Mouse (Mus musculus) embryo, embryonic 10 days (tissue): ENCODE data around the gene Pex5l.

Experiments
- DNase-seq: peaks from one replicate; pipeline ENCODE4 v3.0.0-alpha.2; 2015; ENCODE audit warnings: low spot score

The Pex5l gene

DNA sequence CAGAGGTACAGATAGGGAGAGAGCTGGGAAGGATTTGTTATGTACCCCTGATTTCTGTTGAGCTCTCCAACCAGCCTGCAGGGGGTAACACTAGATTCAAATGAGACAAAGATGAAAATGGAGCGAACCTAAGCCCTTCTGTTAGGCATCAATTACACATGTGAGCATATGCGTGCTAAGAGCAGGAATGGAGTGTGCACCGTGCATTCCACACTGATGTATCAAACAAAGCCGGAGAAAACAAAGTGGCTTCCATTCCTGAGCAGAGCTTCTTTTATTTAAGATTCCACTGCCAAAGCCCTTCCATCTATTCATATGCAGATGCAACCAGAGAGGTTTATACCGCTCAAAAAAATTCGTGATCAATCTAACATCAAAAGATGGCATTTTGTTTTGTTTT, 79.5 kb downstream of the Pex5l start:
- DNase-seq, result no peak

DNA sequence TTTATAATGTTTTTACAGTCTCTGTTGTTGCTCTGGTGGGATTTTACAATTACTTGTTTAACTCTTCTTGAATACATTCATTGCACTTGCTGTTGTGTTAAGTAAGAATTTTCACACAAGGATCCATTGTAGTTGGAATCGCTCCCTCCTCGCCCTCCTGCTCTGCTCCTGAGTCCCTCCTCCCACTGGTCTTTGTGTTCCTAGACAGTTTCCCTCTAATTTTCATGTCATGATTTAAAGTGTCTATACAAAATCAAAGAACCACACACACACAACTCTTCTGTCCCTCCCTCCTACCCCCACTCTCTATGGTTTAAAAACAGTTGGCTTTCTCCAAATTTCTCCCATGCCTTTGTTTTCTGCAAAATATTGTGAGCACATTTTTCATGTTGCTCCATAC, 81.6 kb downstream of the Pex5l start:
- DNase-seq, result no peak

DNA sequence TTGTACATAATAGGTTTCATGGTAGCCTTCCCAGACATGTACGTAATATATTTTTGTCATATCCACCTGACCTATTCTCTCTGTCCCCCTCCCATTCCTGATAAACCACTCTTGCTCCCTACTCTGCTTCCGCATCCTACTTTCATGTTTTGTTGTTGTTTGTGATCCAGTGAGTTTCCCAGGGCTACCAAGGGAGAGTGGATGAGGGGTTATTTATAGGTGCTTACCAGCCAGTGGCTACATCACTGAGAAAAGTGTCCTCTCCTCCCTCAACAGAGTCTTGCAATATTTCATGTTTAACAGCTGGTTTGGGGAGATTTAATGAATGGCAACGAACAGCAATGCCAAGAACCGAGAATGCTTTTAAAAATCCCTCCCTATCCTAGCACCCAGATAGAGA, 82.0 kb downstream of the Pex5l start:
- no peak for DNase-seq

DNA sequence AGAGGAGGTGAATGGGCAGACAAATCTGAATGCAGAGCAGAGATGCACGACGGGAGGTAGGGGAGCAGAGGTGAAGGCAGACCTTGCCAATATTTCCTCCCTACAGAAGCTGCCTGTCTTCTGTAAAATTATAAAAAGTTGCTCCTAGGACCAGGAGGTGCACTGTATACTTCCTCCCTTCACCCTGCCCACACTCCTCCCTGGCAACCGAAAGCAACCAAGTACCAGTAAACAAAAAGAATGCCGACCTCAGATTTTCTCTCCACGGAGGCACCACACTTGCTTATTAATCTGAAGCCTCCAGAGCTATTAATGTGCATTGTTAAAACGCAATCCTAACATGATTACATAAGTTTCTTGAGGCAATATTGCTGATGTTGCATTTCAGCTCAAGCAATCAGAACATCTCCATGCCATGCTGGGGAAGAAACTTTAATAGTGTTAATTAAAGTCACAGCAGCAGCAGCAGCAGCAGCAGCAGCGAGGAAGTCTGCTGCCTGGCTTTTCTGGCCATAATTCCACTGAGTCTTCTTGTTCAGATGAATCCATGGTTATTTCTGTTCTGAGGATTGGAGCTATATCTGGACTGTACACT, 82.6 kb downstream of the Pex5l start:
- DNase-seq, result no peak

DNA sequence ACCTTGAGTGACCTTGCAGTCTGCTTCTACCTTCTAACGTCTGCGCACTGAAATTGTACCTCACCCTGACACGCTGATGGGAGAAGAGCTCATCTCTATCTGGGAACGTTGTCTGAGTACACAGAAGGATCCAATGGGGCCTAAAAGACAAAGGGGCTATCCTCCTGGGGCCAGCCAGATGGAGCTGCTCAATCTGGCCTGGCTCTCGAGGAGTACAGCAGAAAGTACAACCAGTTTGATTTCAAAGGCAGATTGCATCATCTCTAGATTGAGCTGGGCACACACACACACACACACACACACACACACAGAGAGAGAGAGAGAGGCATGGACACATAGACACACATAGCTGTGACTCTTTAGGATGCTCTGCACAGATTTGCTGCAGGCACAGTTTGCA, 94.7 kb downstream of the Pex5l start:
- no peak for DNase-seq

DNA sequence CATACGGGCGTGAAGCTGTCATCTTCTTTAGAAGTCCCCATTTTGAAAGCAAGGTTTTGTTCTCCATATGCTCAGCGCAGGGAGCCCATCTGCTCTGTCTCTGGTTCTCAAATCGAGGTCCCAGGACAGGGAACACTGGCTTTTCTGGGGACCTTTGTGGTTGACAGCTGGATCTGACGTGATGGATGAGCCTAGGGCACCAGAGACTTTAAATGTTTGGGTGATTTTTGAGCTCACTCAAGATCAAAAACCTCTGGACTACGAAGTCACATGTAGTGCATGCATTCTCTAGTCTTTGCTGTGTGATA, 98.3 kb downstream of the Pex5l start:
- no peak for DNase-seq

DNA sequence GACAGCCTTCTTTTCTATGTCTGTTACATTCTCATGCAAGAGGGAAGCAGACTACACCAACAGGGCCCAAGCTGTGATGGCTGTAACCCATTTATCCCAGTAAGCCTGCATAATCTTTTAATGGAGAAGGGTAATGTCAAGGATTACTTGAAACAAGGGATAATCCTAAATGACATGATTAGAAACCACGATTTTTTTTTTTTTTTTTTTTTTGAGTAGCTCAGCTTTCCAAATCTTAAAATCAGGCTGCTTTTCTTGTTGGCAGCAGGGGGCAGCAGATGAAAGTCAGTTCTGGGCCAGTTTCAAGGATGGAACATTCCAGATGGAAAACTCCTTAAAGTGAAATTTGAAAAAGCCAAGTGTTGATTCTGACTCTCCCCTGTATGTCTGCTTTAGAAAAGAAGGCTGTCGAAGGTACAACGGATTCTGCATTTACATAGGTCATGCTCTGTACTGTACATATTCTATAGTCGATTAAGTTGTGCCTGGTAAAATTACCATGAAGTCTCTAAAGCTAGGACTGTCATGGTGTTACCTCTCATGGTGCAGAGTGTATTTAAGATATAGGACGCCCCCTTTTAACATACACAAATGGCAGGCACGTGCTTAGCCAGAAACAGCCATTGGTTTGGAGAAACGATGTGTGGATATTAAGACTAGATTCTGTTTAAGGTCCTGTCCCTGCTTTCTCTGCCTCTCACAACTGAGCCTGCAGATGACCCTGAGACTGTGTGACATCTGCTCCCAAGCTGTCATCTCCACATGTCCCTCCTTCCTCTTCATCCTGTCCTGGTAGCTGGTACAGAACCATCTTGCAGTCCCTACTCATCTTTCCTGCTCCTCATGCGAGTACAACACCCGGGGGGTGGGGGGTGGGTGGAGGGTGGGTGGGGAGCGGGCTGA, 98.9 kb downstream of the Pex5l start:
- peak; percentile 46 for DNase-seq

DNA sequence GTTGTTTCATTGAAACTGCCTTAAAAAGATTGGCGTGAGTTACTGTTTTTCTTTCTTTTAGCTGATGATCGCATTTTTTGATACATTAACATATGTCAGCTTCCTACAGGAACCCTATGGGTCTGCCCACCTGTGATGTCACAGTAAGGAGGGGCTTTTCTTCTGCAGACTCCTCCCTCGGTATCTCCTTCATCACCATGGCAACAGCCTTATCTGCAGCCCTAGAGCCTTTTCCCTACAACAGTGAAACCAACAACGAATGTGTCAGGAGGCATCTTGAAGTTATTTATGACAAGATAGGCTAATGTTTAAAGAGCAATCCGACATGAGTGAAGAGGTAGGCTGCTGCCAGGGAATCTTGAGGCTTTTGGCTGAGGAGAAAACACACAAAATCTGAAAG, 118.5 kb downstream of the Pex5l start:
- peak; percentile 29 for DNase-seq

DNA sequence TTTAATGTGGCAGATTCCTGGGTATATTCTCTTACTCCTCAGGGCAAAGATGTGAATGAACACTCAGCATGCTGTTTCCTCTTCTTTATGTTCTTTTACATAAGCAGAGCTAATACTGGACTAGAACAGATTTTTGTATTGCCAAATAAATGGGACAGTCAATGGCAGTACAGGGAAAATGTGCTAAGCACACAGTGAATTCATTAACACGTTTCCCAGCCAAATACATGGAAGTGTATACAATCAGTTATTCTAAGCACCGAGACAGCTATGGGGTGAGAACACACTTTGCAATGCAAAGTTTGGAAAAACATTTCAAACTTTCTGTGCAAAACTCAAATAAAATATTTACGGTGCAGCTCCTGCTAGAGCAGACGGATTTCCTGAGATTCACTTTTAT, 139.1 kb downstream of the Pex5l start:
- no peak for DNase-seq

DNA sequence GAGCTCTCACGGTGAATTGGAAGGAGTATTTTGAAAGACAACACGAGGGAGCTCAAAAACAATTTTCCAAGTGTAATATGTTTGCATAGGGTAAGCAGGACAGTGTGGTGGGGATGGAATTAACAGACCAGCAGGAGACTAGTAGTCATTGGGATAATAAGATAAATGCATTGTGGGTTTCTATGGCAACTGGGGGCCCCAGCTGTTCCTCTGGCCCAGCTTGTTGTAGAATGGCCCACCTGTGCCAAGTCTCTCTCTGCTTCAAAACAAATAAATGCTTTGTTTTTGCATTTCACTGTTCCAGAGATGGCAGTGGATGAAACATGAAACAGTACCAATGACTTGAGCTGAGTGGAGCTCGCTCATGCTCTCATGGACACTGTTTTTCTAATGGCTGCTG, 141.3 kb downstream of the Pex5l start:
- no peak for DNase-seq

DNA sequence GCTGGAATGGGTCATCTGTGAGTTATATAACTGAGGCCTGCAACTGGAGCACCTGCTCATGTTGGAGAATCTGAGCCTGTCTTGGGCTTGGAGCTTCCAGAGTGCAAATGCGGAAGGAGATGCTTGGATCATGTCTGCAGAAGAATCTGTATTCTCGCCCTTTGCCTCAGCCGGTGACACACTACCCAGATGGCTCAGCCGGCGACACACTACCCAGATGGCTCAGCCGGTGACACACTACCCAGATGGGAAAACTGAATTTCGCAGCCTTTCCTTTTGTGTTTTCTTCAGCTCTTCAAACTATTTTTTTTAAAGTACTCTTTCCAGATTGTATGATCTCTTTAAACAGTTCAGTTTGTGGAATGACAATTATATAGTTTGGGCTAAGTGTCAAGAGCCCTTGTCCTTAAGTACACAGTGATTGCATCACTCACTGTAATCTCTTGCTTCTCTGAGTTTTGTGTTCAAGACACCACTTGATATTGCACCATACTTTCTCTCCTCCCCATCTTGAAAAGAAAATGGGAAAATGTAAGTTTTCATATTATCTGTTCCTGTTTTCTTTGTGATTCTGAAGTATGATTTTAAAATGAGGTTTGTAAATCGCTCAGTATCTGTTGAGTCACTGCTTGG, 142.5 kb downstream of the Pex5l start:
- no peak for DNase-seq

DNA sequence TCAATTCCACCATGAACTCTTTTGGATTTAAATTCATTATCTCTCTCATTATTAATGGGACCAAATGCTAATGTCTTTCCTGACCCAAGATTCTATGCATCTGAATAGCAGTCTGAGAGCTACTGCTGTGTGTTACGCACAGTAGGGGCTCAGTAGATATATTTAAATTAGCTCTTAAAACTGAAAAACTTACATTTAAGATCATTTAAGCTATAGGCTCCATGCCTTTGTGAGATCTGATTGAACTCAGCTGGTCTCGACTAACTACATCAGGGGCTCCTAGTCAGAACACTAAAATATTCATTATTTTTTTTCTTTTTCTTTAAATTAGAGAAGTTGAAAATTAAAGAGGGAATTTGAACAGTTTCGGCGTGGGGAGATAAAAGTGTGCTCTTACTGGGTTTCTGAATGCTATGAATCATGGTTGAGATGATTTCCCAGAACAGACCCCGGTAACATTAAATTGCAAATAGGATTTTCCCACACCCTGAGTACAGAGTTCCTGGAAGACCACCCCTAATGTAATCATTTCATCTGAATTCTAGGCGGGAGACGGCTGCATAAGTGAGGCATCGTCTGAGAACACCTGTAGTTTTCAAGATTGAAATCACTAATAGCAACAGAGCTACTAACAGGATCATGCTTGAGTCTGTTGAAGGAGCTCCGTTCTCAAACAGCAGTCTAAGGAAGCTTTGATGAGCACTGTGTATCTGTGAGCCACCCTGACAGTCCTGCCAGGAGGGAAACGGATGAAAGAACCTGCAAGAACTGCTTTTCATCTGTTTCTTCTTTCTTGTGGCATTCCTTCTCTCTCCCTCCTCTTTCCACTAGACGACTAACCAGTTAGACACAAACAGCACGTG, 151.1 kb downstream of the Pex5l start:
- no peak for DNase-seq

DNA sequence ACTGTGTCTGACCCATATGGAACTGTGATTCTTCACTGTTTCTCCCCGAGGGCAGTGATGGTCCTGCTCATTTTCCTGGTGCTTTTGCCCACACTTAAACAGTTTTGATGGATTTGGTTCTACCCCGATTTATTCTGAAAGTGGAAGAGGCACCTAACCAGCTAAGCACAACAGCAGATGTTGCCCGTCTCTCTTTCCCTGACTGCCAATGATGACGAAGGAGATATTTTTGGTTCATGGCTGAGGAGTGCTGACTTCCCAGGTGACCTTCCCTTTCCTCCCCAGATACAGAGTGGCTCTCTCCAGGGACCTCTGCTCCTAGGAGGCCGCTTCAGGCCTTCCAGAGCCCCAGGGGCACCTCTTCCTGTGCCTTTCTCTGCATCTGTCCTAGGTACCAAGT, 155.2 kb downstream of the Pex5l start:
- no peak for DNase-seq

DNA sequence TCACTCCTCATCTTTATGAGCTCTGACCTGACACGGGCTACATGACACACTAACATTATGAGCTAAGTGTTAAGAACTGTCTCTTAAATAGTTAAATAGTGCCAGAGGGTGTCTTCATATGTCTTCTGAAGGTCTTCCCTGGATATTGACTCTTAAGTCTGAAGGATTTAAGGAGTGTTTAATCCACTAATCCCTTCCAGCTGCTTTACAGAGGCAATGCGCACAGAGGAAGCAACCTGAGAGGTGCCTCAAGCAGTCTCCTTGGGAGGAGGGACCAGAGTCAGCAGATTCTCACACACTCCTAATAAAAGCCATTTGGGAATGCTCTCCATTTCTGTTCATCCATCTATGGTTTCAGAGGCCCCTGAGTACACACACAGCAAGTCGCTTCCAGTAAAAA, 157.9 kb downstream of the Pex5l start:
- peak; percentile 63 for DNase-seq

DNA sequence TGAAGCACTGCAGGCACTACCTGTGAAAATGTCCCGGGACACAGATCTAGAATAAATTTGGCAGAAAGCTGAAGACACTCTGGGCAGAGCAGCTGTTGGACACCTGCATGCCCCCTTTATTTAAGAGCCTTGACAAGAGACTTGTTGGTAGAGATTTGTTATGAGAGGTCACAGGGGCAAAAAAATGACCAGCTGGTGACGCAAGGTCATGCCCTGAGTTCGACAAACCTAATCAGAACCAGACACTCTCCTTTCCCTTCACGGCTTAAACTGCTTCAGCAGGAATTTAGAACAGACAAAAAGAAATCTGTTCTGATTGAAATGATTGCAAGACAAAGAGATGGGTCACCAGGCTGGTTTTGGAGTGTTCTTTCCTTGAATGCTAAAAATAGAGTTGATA, 163.1 kb downstream of the Pex5l start:
- peak; percentile 79 for DNase-seq

DNA sequence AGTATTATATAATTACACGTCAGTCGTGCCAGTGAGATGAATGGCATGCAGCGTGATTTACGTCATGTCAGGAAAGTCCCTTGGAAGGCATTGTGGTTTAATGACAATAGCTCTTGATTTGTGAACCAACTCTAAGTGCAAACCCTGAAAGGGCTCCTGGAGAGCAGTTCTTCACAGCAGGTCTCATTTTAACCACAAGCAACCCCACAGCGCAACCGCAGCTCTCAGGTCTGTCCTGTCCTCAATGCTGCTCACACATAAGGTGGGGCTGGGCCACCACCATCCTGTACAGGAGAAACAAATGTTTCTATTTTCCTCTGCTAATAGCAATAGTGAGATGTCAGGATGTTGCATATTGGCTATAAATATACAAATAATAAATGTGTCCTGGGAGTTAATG, 163.8 kb downstream of the Pex5l start:
- DNase-seq, result peak; percentile 26

DNA sequence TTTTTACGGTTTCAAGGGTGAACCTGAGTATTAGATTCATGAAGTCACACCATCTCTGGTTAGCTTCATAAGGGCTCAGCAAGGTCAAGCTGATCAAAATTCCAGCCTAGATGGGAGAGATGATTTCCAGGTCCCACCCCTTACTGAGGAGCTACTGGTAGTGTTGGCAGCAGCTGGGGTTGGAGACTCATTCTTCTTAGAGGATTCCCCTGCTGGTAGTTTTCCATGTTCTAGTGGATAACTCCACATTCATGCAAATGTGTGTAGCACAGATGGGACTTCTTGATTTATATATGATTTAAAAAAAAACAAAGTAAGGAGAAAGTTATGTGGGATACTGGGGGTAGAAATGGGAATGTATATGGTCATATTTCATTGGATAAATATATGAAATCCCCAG, 172.8 kb downstream of the Pex5l start:
- no peak for DNase-seq

DNA sequence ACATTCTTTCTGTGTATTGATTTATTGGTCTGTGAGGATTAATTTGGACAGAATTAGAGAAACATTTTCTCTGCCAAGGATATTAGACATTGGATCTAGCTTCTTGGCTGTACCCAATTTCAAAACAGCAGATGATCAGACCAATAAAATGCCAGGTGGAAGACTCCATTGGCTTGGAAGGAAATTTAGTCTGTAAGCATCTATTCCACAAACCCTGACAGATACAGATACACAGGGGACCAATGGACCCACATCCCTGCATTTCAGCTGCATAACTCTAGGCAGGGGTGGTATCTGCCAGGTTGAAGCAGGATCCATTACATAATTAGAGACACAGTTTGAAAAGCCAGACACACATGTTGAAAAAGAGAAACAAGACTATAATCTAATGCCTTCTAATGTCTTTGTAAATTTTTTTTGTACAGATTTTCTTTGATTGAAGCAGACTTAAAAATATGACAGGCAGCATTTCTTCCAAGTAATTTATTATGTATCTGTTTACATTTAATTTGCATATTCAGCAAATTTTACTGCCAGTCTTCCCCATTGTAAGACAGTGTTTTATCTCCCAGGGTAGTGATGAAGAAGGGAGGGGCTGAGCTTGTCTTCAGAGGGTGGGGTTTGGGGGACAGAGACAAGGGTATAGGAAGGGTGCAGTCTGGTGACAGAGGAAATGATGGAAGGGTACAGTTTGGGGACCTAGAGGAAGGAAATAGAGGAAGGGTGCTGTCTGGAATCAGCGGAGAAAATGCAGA, 174.2 kb downstream of the Pex5l start:
- no peak for DNase-seq

DNA sequence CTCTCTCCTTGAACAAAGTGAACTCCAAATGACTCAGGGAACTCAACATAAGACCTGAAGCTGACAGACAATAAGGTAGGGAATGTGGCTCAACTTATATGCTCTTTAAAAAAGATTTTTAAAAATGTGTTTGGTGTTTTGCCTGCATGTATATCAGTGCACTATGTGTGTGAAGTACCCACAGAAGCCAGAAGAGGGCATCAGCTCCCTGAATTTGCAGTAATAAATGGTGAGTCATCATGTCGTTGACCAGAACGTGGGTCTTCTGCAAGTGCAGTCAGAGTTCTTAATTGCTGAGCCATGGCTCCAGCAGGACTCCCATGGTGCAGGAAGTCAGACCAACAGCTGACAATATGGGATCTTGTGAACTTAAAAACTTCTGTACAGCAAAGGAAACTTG, 177.5 kb downstream of the Pex5l start:
- DNase-seq, result peak; percentile 75

DNA sequence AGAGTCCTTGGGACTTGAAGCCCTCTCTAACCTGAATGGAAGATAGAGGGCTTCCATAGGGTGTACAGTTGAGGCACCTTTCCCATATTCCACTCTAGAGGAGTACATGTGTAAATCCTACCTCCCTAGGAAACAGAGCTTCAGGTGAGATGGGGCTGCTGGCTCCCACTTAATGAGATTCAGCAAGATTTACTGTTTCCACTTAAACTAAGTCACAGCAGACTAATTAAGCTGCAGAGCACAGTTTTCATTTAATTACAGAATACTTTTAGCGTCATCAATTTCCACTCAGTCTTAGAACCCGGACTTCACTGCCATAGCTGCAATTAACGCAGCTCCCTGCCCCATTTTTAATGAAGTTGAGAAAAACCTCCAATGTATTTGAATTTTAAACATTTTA, 181.6 kb downstream of the Pex5l start:
- DNase-seq, result no peak

DNA sequence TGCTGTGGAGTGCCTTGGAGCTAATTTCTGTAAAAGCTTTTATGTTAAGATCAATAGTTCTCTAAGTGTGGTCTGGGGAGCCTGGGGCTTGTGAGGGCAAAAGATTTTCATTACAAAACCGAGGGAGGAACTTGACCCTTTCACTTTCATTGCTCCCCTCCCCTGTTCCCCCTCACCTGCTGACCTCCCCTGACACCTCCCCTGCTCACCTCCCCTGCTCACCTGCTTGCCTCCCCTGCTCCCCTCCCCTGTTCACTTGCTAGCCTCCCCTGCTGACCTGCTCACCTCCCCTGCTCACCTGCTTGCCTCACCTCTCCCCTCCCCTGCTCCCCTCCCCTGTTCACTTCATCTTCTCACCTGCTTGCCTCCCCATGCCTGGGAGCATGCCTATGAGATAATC, 191.7 kb downstream of the Pex5l start:
- no peak for DNase-seq

DNA sequence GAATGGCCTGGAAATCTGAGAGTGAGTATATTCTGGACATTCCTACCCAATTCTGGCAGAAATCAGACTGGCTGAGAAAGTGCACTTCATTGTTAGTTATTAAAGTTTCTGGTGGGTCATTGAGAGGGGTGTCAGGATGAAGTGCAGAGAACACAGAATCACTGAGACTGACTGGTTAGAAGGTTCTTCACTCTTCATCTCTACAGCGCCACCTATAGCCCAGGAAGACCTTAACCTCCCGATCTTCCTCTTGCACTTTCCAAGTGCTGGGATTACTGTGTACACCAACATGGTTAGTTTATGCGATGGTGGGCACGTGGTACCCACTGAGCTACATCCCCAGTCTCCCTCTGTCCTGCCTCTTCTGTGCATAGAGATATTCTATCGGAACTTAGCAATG, 195.6 kb downstream of the Pex5l start:
- no peak for DNase-seq
